Comparison of ENCODE assay signal across 1 mouse cellular context in genomic region chr11:17163956-17164355, GRCm38 (mm10).
TF ChIP-seq lines count a peak whose summit lies in the region.

No protein-coding gene starts in this region.

TF ChIP-seq in MEL, 35 proteins besides CTCF, POLR2A, EP300 and RAD21:
- TF ChIP-seq JUND (IDR thresholded peaks at IDR 0.05; ENCODE audit: low read depth, low read length) (no peak), GATA1 (IDR thresholded peaks at IDR 0.05; ENCODE audit: low read depth, low read length) (peak; percentile 54)
